Mouse (Mus musculus): ENCODE results near the gene Rims3. TPM values are rescaled to one million over a fixed set of nuclear protein-coding genes. Genes with fewer than 3 reads are reported as not detected.

Rims3 gene
- total RNA-seq, 2 experiments from 2014 or later: 175 to 181 TPM

DNA sequence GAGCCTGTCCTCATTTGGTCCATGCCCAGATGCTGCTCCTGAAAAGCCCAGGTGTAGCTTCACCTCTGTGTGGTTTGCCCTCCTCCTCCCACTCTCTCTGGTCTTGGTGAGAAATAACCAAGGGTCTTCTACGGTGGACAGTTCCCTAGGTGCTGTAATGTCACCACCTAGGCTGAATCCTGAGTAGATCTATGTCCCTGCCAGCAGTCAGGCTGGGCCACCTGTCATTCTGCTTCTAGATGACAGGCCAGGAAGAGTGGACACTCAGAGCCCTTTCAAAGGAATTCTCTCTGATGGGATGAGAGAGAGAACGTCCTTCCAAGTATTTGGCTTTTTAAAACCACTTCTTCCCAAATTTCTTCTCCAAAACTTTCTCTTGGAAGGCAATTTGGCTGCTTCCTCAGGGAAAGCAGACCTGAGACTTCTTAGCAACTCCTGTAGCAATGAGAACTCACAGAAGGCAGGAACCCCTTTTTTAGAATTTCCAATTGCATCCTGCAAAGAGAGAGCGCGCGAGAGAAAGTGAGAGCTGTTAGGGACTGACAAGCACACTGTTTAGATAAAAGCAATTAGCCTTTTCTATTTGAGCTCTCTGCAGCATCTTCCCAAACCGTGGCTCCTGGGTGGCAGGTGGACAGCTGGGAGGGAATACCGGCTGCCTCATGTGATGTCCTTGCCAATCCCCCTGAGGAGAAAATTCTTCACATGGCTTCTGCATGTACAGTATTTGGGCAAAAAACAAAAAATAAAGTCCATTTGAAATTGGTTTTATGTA is 41.4 kb downstream of the Rims3 start:
- H3K4me3 ChIP-seq: no peak overlapping the region
- peak overlapping the region; percentile 4; the same call in 1 of the 2 replicates for H3K27ac ChIP-seq
- no peak for TF ChIP-seq CTCF (IDR thresholded peaks at IDR 0.05)
- no peak for DNase-seq (ENCODE audit: extremely low spot score in 1 of 2, low spot score in 2 of 2)
- intact Hi-C loops (cut with DNase I): no loop called here

GRCm38 (mm10) chr4:120904533-120904932 is 49.9 kb downstream of the Rims3 start:
- intact Hi-C loops (cut with DNase I): no loop called here

GRCm38 (mm10) chr4:120905644-120906043 is 51.0 kb downstream of the Rims3 start:
- no peak for DNase-seq (ENCODE audit: extremely low spot score in 1 of 2, low spot score in 2 of 2)
- Histone ChIP-seq H3K27ac (no peak overlapping the region), H3K4me3 (no peak overlapping the region)
- intact Hi-C loops (cut with DNase I): no loop called here
- TF ChIP-seq CTCF (IDR thresholded peaks at IDR 0.05): no peak

More at GRCm38 (mm10) chr4:120904533-120904932, 49.9 kb downstream of the Rims3 start:
- no peak overlapping the region for H3K27ac ChIP-seq
- TF ChIP-seq CTCF (IDR thresholded peaks at IDR 0.05): no peak
- H3K4me3 ChIP-seq: no peak overlapping the region
- DNase-seq (ENCODE audit: extremely low spot score in 1 of 2, low spot score in 2 of 2): no peak

DNA sequence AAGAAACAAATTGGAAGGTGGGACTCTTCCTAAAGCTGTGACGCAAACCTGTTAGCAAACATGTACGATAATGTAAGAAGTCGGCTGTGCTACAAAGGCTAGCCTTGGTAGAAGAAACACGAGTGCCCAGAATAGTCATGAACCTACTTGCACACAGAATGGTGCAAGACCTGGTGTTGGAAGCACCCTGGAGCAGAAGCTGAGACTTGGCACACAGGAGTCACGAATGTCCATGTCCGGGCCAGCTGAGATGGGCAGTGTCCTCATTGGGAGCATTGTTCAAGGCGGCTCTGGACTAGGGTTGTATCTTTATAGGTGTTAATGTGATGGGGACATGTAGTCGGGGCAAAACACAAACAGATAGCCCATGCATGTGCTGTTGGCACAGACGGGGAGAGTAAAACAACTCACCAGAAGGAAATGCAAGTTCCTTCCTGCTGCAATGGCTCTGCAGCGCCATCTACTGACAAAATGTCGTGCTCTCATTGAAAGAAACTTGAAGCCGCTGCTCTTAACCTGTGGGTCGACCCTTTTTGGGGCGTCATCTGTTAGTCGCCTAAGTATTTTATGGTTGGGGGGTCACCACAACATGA is 55.0 kb downstream of the Rims3 start:
- intact Hi-C loops (cut with DNase I): loop anchor here (1.0 to 5.0 kb wide), 4 partner anchors 58 to 321 kb away; partner anchors contain the start of gene Gm8439
- no peak overlapping the region for H3K4me3 ChIP-seq
- H3K27ac ChIP-seq: no peak overlapping the region
- peak; percentile 81 for TF ChIP-seq CTCF (IDR thresholded peaks at IDR 0.05)
- DNase-seq (ENCODE audit: extremely low spot score in 1 of 2, low spot score in 2 of 2): peak; percentile 35 to 66

DNA sequence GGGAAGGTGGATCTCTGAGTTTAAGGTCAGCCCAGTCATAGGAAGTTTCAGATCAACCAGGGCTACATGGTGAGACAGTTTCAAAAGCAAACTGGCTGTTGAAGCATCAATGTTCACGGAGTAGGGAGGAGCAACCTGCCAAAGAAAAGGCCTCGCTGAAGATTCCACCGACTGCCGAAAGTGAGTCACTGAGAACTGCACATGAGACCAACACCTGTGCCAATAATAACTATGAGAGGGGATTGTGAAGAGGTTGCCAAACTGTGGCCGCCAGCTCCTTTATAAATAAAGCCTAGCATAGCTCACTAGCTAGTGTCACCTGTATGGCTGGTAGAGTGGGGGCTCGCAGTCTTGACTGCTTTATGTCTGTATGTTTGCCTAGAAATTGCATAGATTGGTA is 56.5 kb downstream of the Rims3 start:
- intact Hi-C loops (cut with DNase I): loop anchor here (5.0 kb wide), 2 partner anchors 154 to 219 kb away; no protein-coding TSS in a partner anchor
- TF ChIP-seq CTCF (IDR thresholded peaks at IDR 0.05): no peak
- DNase-seq (ENCODE audit: extremely low spot score in 1 of 2, low spot score in 2 of 2): no peak
- no peak overlapping the region for H3K4me3 ChIP-seq
- no peak overlapping the region for H3K27ac ChIP-seq

- no peak overlapping the region for H3K27ac ChIP-seq
- intact Hi-C loops (cut with DNase I): loop anchor here (5.0 kb wide), 2 partner anchors 156 to 221 kb away; no protein-coding TSS in a partner anchor
- H3K4me3 ChIP-seq: no peak overlapping the region
- no peak for DNase-seq (ENCODE audit: extremely low spot score in 1 of 2, low spot score in 2 of 2)
- no peak for TF ChIP-seq CTCF (IDR thresholded peaks at IDR 0.05)
Measured at GRCm38 (mm10) chr4:120912866-120913265, 58.2 kb downstream of the Rims3 start.

DNA sequence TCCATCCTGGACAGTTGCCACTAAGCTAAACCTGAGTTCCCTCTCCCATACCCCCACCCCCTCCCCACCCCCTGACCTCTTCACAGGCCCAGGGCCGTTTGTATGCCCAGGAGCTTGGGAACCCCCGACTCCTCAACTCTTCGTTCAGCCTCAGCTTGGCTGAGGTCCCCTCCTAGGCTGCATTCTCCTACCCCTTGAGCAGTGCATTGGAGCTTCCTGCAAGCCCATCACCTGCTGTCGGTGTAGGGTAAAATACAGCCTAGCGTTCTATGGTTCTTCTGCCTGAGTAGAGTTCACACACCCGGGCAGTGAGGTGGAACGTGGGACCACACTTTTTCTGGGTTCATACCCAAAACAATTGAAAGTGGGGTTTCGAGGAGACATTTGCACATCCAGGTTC is 58.8 kb downstream of the Rims3 start:
- no peak overlapping the region for H3K27ac ChIP-seq
- no peak for TF ChIP-seq CTCF (IDR thresholded peaks at IDR 0.05)
- DNase-seq (ENCODE audit: extremely low spot score in 1 of 2, low spot score in 2 of 2): no peak
- intact Hi-C loops (cut with DNase I): loop anchor here (5.0 kb wide), 2 partner anchors 156 to 221 kb away; no protein-coding TSS in a partner anchor
- H3K4me3 ChIP-seq: no peak overlapping the region

DNA sequence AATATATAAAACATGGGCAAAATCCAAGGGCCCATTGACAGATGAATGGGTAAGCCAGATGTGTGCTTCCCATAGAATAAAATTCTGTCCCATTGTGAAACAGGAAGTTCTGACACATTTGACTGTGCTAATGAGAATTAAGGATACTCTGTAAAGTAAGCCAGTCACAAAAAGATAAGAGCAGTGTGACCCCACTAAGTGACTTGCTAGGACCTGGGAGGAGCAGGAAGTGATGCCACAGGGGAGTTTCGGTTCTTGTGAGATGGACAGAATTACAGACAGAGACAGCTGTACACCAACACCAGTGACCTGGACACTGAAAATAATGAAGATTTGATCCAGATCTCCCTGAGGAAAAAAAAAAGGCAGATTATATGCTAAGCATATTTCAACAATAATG is 59.2 kb downstream of the Rims3 start:
- DNase-seq (ENCODE audit: extremely low spot score in 1 of 2, low spot score in 2 of 2): no peak
- intact Hi-C loops (cut with DNase I): loop anchor here (5.0 kb wide), 2 partner anchors 157 to 222 kb away; no protein-coding TSS in a partner anchor
- no peak overlapping the region for H3K27ac ChIP-seq
- H3K4me3 ChIP-seq: no peak overlapping the region
- TF ChIP-seq CTCF (IDR thresholded peaks at IDR 0.05): no peak

- intact Hi-C loops (cut with DNase I): loop anchor here (5.0 kb wide), 2 partner anchors 157 to 222 kb away; no protein-coding TSS in a partner anchor
- Histone ChIP-seq H3K27ac (no peak overlapping the region), H3K4me3 (no peak overlapping the region)
- DNase-seq (ENCODE audit: extremely low spot score in 1 of 2, low spot score in 2 of 2): no peak
- no peak for TF ChIP-seq CTCF (IDR thresholded peaks at IDR 0.05)
Measured at GRCm38 (mm10) chr4:120914501-120914900, 59.9 kb downstream of the Rims3 start.

DNA sequence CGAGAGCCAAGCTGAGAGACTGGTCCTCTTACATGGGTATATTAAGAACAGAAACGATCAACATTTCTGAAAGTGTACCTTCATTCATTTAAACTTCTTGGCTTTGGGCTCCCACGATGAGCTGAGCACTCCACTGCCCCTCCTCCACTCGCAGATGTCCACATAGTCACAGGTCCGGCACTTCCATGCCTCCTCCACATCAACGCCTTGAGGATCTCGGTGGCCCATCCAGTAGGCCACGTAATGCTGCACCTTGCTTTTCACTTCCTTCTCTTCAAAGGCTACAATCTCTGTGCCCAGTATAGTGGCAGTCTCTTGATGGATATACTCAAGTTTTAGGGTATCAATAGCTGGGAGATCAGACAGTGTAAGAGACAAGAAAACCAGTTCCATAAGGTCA is 66.8 kb downstream of the Rims3 start:
- intact Hi-C loops (cut with DNase I): no loop called here
- no peak for DNase-seq (ENCODE audit: extremely low spot score in 1 of 2, low spot score in 2 of 2)
- no peak for TF ChIP-seq CTCF (IDR thresholded peaks at IDR 0.05)
- no peak overlapping the region for H3K27ac ChIP-seq
- no peak overlapping the region for H3K4me3 ChIP-seq

GRCm38 (mm10) chr4:120924554-120925299 is 70.1 kb downstream of the Rims3 start, which contains the start of gene Exo5:
Gene Exo5, minus strand, starts transcription at chr4:120925017.
- Histone ChIP-seq H3K27ac (peak within 1 kb of the TSS; percentile 90), H3K4me3 (peak within 1 kb of the TSS; percentile 84)
- TF ChIP-seq CTCF (IDR thresholded peaks at IDR 0.05): no peak
- intact Hi-C loops (cut with DNase I): loop anchor here (1.0 kb wide), 1 partner anchor 27 kb away; the partner anchor contains the start of gene Zfp69
- DNase-seq (ENCODE audit: extremely low spot score in 1 of 2, low spot score in 2 of 2): peak; percentile 86 to 87
